Mouse (Mus musculus) retina, postnatal 1 day (tissue): ENCODE measurements around the gene Vgll4.

ENCODE experiments used
- DNase-seq: peaks from one replicate; pipeline ENCODE4 v3.0.0-alpha.2; 2012

Vgll4 gene

GRCm38 (mm10) chr6:114969213-114970120, at the start of gene Vgll4:
Gene Vgll4 (minus strand): TSS chr6:114969994.
- peak; percentile 77 for DNase-seq

DNA sequence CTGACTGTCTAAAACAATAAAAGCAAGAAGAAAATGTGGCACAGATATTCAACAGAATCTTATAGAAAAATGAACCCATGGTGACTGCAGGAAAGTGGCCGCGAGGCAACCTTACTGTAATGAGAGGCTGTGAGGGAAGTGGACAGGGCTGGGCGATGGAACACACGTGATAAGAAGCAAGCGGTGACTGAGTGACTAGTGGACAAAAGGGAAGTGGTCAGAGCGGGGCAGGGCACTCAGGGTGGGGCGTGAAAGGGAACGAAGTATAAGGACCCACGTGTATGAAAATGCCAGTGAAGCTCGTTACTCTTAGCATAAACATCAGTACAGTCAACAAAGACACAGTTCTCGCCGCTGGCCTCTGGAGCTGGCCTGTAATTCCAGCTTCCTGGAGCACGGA, 45.7 kb upstream of the Vgll4 start:
- no peak for DNase-seq

DNA sequence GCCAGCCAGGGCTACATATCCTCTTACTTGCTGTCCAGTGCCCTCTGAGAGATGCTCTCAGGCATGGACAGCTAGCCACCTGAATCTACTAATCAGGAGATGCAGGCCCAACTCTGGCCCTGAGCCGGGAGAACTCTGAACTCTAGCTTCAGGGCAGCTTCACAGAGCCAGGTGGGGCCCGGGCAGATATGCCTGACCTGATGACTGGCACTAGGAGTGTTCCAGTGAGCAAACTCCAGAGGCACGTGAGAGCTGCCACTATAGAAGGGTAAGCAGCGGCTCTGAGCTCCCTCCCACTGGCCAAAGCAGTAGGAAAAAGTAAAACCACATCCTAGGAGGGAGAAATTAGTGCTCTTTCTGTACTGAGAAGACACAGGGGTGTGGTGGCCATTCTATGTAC, 43.8 kb upstream of the Vgll4 start:
- DNase-seq = no peak

DNA sequence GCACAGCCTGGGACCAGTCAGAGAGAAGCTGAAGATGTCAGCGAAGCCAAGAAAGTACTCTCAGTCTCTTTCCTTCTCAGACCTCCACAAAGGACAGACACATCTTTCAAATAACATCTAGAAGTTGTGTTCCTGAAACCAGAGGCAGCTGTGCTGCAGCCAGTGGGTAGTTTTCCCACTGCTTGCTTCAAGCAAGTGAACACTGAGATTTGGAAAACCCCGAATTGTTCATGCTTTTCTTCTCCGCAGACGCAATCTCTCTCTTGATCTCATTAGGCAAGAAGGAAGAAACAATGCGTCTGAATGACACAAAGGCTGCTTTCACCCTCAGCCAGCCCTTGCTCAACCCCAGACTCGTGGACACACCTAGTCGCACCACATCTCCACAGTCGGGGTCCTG, 42.0 kb upstream of the Vgll4 start:
- DNase-seq = no peak

GRCm38 (mm10) chr6:115010815-115011214, 41.0 kb upstream of the Vgll4 start:
- no peak for DNase-seq

DNA sequence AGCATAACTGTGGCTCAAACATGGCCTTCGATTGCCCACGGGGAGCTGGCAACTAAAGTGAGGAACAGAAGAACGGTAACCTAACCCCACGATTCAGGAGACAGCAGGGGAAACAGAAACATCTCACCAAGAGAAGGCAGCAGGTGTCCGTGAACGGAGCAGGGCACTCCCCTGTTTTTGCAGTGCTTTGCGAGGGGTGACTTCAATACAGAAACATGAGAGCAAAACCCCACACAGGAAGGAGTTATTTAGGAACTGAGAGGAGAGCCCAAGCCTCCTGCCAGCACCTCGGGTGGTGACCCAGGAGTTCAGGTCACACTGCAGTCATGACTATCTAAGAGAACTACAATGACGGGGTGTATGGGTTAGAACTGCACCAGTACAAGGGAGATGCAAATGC, 40.5 kb upstream of the Vgll4 start:
- no peak for DNase-seq

GRCm38 (mm10) chr6:115007728-115008127, 37.9 kb upstream of the Vgll4 start:
- peak; percentile 78 for DNase-seq

DNA sequence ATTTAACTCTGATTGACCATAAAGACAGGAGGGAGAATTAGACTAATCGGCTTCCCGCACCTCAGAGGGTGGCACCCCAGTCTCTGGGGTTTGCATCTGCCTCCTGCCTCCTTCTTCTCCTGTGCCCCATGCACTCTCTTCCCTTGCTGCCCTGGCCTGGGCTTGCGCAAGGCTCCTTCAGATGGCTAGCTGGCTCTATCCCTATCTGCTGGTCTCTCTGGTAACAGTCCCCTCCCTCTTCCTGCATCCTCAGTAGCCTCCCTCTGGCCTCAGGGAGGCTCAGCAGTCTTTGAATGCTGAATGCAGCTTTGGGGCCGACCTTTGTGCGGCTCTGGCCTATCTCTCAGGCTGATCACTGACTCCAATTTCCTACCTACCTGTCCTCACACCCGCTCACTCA, 37.2 kb upstream of the Vgll4 start:
- DNase-seq = peak; percentile 11

DNA sequence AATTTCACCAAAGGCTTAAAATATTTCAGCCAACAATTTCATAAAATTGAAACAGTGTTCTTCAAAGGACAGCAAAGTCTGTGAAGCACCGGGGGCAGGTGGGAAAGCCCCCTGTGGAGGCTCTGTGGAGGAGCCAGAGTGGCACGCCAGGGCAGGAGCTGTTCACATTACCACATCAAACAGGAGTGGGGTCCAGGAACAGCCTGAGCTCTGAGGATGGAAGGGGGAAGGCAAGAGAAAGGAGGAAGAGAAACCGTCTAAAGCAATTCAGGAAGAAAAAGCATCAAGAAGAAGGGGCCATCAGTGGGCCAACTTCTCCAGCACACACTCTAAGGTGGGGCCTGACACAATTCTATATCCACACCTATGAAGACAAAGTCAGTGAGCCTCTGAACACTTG, 36.3 kb upstream of the Vgll4 start:
- DNase-seq = no peak

DNA sequence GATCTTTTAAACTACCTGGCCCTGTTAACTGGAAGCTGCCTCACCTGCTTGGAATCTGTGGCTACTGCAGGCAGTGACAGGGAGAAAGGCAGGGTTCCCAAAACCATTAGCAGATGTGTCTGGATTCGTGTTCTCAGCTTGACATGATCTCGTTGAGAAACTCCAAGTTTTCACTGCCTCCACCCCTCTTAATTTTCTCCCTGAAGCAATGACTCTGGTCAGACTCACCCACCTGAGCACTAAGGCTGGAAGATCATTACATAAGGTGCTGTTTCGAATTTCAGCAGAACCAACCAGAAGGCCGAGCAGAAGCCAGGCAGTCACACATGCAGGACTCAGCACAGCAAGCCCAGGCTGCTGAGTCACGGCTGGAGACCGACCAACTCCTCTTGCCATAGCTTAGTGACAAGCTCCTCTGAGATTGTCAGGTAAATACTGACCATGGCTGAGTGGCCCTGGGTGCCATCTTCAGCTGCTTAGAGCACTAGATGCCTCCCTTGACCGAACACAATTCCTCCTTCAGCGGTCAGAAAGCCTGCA, 35.6 kb upstream of the Vgll4 start:
- DNase-seq = no peak

DNA sequence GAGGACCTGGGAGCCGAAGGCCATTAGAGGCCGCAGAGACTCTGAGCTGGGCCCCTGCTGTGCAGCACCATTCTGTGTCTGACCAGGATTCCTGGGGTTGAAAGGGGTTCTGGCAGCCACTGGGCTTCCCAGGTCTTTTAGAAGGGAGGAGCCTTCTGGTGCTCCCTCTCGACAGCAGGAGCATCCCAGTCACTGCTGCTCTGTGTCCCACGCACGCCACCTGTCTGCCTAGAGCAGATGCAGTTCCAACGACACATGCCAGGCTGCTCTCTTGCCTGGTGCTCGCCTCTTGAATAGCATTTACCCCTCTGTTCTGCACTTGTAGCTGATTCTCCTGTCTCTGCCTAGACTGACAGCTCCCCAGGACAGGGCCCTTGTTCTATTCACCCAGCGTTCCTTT, 34.8 kb upstream of the Vgll4 start:
- no peak for DNase-seq

- DNase-seq = no peak
Observed at GRCm38 (mm10) chr6:114998374-114999031, 28.7 kb upstream of the Vgll4 start.

DNA sequence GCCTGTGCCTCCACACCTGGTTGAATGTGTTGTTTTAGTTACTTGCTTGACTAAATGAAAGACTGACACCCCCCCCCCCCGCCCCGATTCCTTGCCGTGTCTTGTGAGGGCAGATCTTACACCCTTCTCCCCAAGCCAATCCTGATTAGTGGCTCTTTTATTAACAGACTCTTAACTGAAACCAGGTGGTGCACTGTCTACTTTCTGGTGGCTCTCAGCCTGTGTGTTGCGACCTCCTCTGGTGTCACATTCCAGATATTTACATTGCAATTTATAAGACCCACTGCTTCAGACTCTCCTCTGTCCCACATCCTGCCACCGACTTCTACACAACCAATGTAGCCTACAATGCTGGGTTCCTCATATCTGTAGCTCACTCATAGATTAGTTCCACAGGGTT, 27.7 kb upstream of the Vgll4 start:
- DNase-seq = no peak

DNA sequence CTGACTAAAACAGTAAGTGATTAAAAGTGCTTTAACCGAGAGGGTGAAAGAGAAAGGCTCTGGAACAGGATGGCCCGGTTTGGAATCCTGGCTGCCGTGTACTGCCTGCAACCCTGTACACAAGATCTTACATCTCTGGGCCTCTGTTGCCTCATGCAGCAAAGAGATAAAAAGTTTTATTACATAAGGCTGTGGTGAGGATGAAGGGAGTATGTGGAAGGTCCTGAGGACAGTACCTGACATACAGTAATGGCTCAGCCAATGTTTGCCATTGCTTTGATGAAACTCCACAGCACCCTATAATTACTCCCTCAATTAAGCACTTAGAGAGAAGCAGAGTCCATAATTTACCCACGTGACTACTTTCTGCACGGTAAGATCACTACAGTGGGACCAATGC, 27.1 kb upstream of the Vgll4 start:
- no peak for DNase-seq

DNA sequence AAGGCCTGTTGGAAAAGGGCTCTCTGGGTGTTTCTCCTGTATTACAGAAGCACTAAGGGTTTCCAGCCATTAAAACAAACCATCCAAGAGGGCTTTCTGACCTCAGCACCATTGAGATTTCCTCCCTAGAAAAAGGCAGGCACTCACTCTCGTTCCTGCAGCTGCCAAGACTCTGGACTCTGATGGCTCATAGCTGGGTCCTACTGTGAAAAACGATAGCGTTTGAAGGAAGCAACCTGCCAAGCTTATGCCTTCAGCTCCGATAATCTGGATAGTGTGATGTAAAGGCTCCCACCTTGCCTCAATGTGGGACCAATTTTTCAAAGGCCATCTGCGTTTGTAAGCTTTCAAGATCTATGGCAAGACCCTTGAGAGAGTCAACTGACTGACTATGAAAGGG, 24.3 kb upstream of the Vgll4 start:
- no peak for DNase-seq

DNA sequence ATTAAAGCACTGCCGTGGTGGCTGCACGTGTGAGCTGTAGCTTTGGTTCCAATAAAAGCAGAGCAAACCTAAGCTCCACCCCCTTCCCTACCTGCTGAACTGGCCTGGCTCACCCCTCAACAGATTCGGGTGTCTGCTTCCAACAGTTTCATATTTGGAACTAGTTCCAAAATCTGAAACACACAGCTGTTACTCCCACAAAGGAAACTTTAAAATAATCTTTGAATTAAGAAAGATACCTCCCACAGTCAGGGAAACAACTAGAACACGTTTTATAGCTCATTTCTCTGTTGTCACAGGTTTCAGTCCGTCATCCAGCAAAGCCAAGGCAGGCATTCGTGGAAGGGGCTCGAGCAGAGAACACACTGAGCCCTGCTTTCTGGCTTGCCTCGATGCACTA, 23.9 kb upstream of the Vgll4 start:
- DNase-seq = no peak

DNA sequence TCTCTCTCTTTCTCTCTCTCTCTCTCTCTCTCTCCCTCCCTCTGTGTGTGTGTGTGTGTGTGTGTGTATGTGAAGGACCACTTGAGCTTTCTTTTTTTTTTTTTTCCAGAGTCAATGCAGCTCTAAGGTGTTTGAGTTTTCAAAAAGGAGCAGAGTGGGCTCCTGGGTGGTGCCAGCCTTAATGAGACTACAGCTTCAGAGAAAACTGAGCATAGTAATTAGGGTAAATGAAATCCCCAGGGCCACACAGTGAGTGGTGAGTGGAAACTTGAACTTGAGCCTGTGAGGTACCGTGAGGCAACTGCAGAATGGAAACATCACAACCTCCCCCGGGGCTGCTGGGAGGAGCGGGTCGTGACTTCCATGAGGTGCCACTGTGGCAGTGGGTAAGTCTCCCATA, 22.1 kb upstream of the Vgll4 start:
- DNase-seq = no peak

DNA sequence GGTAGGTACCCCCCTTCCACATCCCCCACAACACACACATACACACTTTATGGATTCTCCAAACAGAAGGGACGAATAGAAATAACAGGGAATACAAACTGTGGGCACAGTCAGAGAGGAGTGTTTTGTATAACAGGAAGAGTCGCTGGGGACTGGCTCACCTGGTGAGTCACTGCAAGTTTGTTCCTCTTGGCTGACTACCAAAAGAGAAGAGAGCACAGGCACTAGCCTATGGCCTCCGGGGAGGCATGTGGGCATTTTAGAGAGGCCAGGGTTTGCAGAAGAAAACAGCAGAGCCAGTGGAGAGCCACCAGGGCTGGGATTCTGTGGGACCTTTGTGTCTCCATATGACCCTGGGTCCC, 18.8 kb upstream of the Vgll4 start:
- no peak for DNase-seq

- no peak for DNase-seq
Observed at GRCm38 (mm10) chr6:114987966-114988618, 18.3 kb upstream of the Vgll4 start.

- no peak for DNase-seq
Observed at GRCm38 (mm10) chr6:114982671-114983070, 12.9 kb upstream of the Vgll4 start.

- no peak for DNase-seq
Observed at GRCm38 (mm10) chr6:114979715-114980114, 9.9 kb upstream of the Vgll4 start.

GRCm38 (mm10) chr6:114976915-114977419, 7.2 kb upstream of the Vgll4 start:
- DNase-seq = no peak

- DNase-seq = no peak
Observed at GRCm38 (mm10) chr6:114974331-114974730, 4.5 kb upstream of the Vgll4 start.

GRCm38 (mm10) chr6:114972988-114973387, 3.2 kb upstream of the Vgll4 start:
- DNase-seq = no peak
